Mouse (Mus musculus) hindbrain, embryonic 15.5 days (tissue): ENCODE results near the gene Vps52. TPM values are rescaled to one million over a fixed set of nuclear protein-coding genes. Genes with fewer than 3 reads are reported as not detected.

Source experiments
- ATAC-seq: fragments of 200-750 bp; cut with Nextera tagmentation; 2 replicates; pipeline ENCODE4 v1.8.0; 2017; ENCODE audit warnings: low read depth, moderate number of reproducible peaks, moderate TSS enrichment; ENCODE audit not compliant: low FRiP score
- H3K27ac ChIP-seq: fragments of 300-500 bp; sonication (generic); replicated peaks from 2 replicates; pipeline ENCODE4 v1.5.1; 2015; ENCODE audit warnings: mild to moderate bottlenecking, inconsistent platforms
- H3K27me3 ChIP-seq: fragments of 300-500 bp; sonication (generic); 2 replicates; pipeline ENCODE4 v1.6.1; 2015; ENCODE audit warnings: control low read depth, inconsistent platforms
- H3K36me3 ChIP-seq: fragments of 300-500 bp; sonication (generic); 2 replicates; pipeline ENCODE4 v1.6.1; 2015; ENCODE audit warnings: control low read depth, inconsistent platforms
- H3K4me1 ChIP-seq: fragments of 300-500 bp; sonication (generic); replicated peaks from 2 replicates; pipeline ENCODE4 v1.6.1; 2015; ENCODE audit warnings: control low read depth, inconsistent platforms
- H3K4me2 ChIP-seq: fragments of 300-500 bp; sonication (generic); 2 replicates; pipeline ENCODE4 v1.6.1; 2015; ENCODE audit warnings: moderate library complexity, mild to moderate bottlenecking, inconsistent platforms
- H3K4me3 ChIP-seq: fragments of 300-500 bp; sonication (generic); 2 replicates; pipeline ENCODE4 v1.5.1; 2015; ENCODE audit warnings: mild to moderate bottlenecking, inconsistent platforms
- H3K9ac ChIP-seq: fragments of 300-500 bp; sonication (generic); 2 replicates; pipeline ENCODE4 v1.6.1; 2015; ENCODE audit warnings: inconsistent platforms
- H3K9me3 ChIP-seq: fragments of 300-500 bp; sonication (generic); 2 replicates; pipeline ENCODE4 v1.6.1; 2016; ENCODE audit warnings: control low read depth, inconsistent platforms
- WGBS: fragments of 180-500 bp; shearing (Covaris S2); methylation state at CpG from one replicate; pipeline ENCODE4 v1.1.7; 2015; 5-methylcytosine and 5-hydroxymethylcytosine counted together
- polyA plus RNA-seq: library from polyadenylated mRNA; unstranded; fragments of >200 nt; fragmentation: Nextera tagmentation; extraction: Ambion mirVana; gene quantifications from 2 replicates; pipeline ENCODE4 v1.2.1, GENCODE M21; 2015

Gene Vps52
- 74.8 and 76.6 TPM in 2 replicates for polyA plus RNA-seq

- peak; percentile 89 for ATAC-seq
- Histone ChIP-seq H3K4me1 (peaks cover 49% of the 10 kb centered on the region), H3K36me3 (peaks cover 28% of the 10 kb centered on the region), H3K9me3 (no peaks in the 10 kb centered on the region), H3K27ac (peak within 1 kb of the TSS; percentile 94), H3K9ac (peak within 1 kb of the TSS; percentile 90), H3K4me2 (peak within 1 kb of the TSS; percentile 86), H3K4me3 (peak within 1 kb of the TSS; percentile 76), H3K27me3 (no peaks in the 10 kb centered on the region)
- WGBS = under 1% methylated on average over 50 of the region's 50 CpGs
Observed at GRCm38 (mm10) chr17:33955555-33956214, at the start of gene Vps52, which contains the start of gene Rps18. TSS of gene Vps52 (plus strand) at chr17:33955812. TSS of gene Rps18 (minus strand) at chr17:33956001.

- H3K4me3 ChIP-seq = peak overlapping the region; percentile 72
- H3K9me3 ChIP-seq = no peaks in the 10 kb centered on the region
- peaks cover 20% of the 10 kb centered on the region for H3K36me3 ChIP-seq
- H3K4me2 ChIP-seq = peak overlapping the region; percentile 93
- no peaks in the 10 kb centered on the region for H3K27me3 ChIP-seq
- whole genome bisulfite sequencing = under 1% methylated on average over 41 of the region's 44 CpGs
- peak overlapping the region; percentile 59 for H3K9ac ChIP-seq
- H3K4me1 ChIP-seq = peaks cover 29% of the 10 kb centered on the region
- H3K27ac ChIP-seq = peak overlapping the region; percentile 84
- ATAC-seq = peak; percentile 0; the same call in 1 of the 2 replicates
Observed at GRCm38 (mm10) chr17:33908331-33909076, 47.1 kb upstream of the Vps52 start.

GRCm38 (mm10) chr17:33909077-33909868 lies 46.3 kb upstream of the Vps52 start, which contains the start of gene Daxx:
TSS of gene Daxx (plus strand) at chr17:33909414.
- no peaks in the 10 kb centered on the region for H3K9me3 ChIP-seq
- H3K36me3 ChIP-seq = peaks cover 28% of the 10 kb centered on the region
- ATAC-seq = peak; percentile 98
- peak within 1 kb of the TSS; percentile 81 for H3K9ac ChIP-seq
- H3K4me2 ChIP-seq = peak within 1 kb of the TSS; percentile 93
- WGBS = under 1% methylated on average over 68 of the region's 68 CpGs
- H3K4me1 ChIP-seq = peaks cover 29% of the 10 kb centered on the region
- H3K27me3 ChIP-seq = no peaks in the 10 kb centered on the region
- H3K4me3 ChIP-seq = peak within 1 kb of the TSS; percentile 72
- H3K27ac ChIP-seq = peak within 1 kb of the TSS; percentile 84

GRCm38 (mm10) chr17:33909869-33910250 lies 45.8 kb upstream of the Vps52 start:
- no peaks in the 10 kb centered on the region for H3K27me3 ChIP-seq
- peak overlapping the region; percentile 93 for H3K4me2 ChIP-seq
- H3K4me3 ChIP-seq = peak overlapping the region; percentile 72
- H3K9me3 ChIP-seq = no peaks in the 10 kb centered on the region
- peaks cover 31% of the 10 kb centered on the region for H3K36me3 ChIP-seq
- WGBS = under 1% methylated on average over 14 of the region's 14 CpGs
- peak overlapping the region; percentile 81 for H3K9ac ChIP-seq
- peak overlapping the region; percentile 82 for H3K27ac ChIP-seq
- ATAC-seq = peak; percentile 1; the same call in 1 of the 2 replicates
- peaks cover 34% of the 10 kb centered on the region for H3K4me1 ChIP-seq

- no peaks in the 10 kb centered on the region for H3K9me3 ChIP-seq
- peak overlapping the region; percentile 72 for H3K4me3 ChIP-seq
- H3K36me3 ChIP-seq = peaks cover 31% of the 10 kb centered on the region
- WGBS = 50% methylated on average over 11 of the region's 11 CpGs
- H3K4me2 ChIP-seq = peak overlapping the region; percentile 93
- H3K27ac ChIP-seq = peak overlapping the region; percentile 82; the same call in 1 of the 2 replicates
- ATAC-seq = no peak
- peaks cover 41% of the 10 kb centered on the region for H3K4me1 ChIP-seq
- H3K27me3 ChIP-seq = no peaks in the 10 kb centered on the region
- H3K9ac ChIP-seq = peak overlapping the region; percentile 81
Observed at GRCm38 (mm10) chr17:33910346-33911051, 45.1 kb upstream of the Vps52 start.

- no peak overlapping the region for H3K4me3 ChIP-seq
- 90% methylated on average over 31 of the region's 31 CpGs for WGBS
- peaks cover 31% of the 10 kb centered on the region for H3K36me3 ChIP-seq
- H3K27ac ChIP-seq = no peak overlapping the region
- no peak for ATAC-seq
- no peaks in the 10 kb centered on the region for H3K9me3 ChIP-seq
- H3K4me1 ChIP-seq = peaks cover 42% of the 10 kb centered on the region
- no peak overlapping the region for H3K9ac ChIP-seq
- 0 out of 2 replicates have a peak overlapping the region, but pooled peaks have one; percentile 93 for H3K4me2 ChIP-seq
- no peaks in the 10 kb centered on the region for H3K27me3 ChIP-seq
Observed at GRCm38 (mm10) chr17:33911052-33911812, 44.4 kb upstream of the Vps52 start.

- WGBS = 90% methylated on average over 28 of the region's 28 CpGs
- H3K27ac ChIP-seq = no peak overlapping the region
- no peaks in the 10 kb centered on the region for H3K27me3 ChIP-seq
- ATAC-seq = no peak
- H3K4me3 ChIP-seq = no peak overlapping the region
- no peak overlapping the region for H3K4me2 ChIP-seq
- H3K9me3 ChIP-seq = no peaks in the 10 kb centered on the region
- H3K4me1 ChIP-seq = peaks cover 48% of the 10 kb centered on the region
- no peak overlapping the region for H3K9ac ChIP-seq
- peaks cover 31% of the 10 kb centered on the region for H3K36me3 ChIP-seq
Observed at GRCm38 (mm10) chr17:33911813-33912414, 43.7 kb upstream of the Vps52 start.

- 89% methylated on average over 10 of the region's 10 CpGs for WGBS
- Histone ChIP-seq H3K27ac (no peak overlapping the region), H3K36me3 (peaks cover 31% of the 10 kb centered on the region), H3K9ac (no peak overlapping the region), H3K4me1 (peaks cover 45% of the 10 kb centered on the region), H3K27me3 (no peaks in the 10 kb centered on the region; the same call in 1 of the 2 replicates), H3K4me3 (no peak overlapping the region), H3K9me3 (no peaks in the 10 kb centered on the region), H3K4me2 (no peak overlapping the region)
- ATAC-seq = no peak
Observed at GRCm38 (mm10) chr17:33913264-33913663, 42.3 kb upstream of the Vps52 start.

GRCm38 (mm10) chr17:33913905-33914304 lies 41.7 kb upstream of the Vps52 start:
- H3K27ac ChIP-seq = no peak overlapping the region
- H3K4me1 ChIP-seq = peaks cover 45% of the 10 kb centered on the region
- no peak for ATAC-seq
- no peaks in the 10 kb centered on the region for H3K9me3 ChIP-seq
- no peak overlapping the region for H3K9ac ChIP-seq
- peaks cover 33% of the 10 kb centered on the region for H3K36me3 ChIP-seq
- 96% methylated on average over 8 of the region's 8 CpGs for WGBS
- H3K4me2 ChIP-seq = no peak overlapping the region
- no peak overlapping the region for H3K4me3 ChIP-seq
- no peaks in the 10 kb centered on the region; the same call in 1 of the 2 replicates for H3K27me3 ChIP-seq

- H3K4me1 ChIP-seq = peaks cover 51% of the 10 kb centered on the region
- peaks cover 33% of the 10 kb centered on the region for H3K36me3 ChIP-seq
- H3K9me3 ChIP-seq = no peaks in the 10 kb centered on the region
- no peak for ATAC-seq
- no peaks in the 10 kb centered on the region; the same call in 1 of the 2 replicates for H3K27me3 ChIP-seq
- no peak overlapping the region; the same call in 1 of the 2 replicates for H3K27ac ChIP-seq
- H3K4me3 ChIP-seq = 0 out of 2 replicates have a peak overlapping the region, but pooled peaks have one; percentile 57
- WGBS = 68% methylated on average over 13 of the region's 13 CpGs
- H3K9ac ChIP-seq = no peak overlapping the region
- peak overlapping the region; percentile 78 for H3K4me2 ChIP-seq
Observed at GRCm38 (mm10) chr17:33914969-33915391, 40.6 kb upstream of the Vps52 start.
